Mouse (Mus musculus) gastrocnemius, adult 8-10 months (tissue): ENCODE measurements around the gene Got1. TPM values are rescaled to one million over a fixed set of nuclear protein-coding genes. Genes with fewer than 3 reads are reported as not detected.

ENCODE experiments used
- DNase-seq, 2 experiments: peaks; one replicate each; pipeline ENCODE4 v3.0.0; 2022; ENCODE audit warnings: low spot score in 2 of 2
- total RNA-seq, 4 experiments: library from RNA; stranded (reverse); gene quantifications; 2 replicates each; pipeline ENCODE4 v1.2.4; 2022

Got1 gene
- total RNA-seq, 4 experiments from 2014 or later, result 284 to 461 (median 369) TPM

GRCm38 (mm10) chr19:43487429-43487828 lies 37.0 kb downstream of the Got1 start:
- no peak for DNase-seq

- no peak for DNase-seq
Measured at GRCm38 (mm10) chr19:43480512-43480911, 43.9 kb downstream of the Got1 start.

- DNase-seq, result no peak
Measured at GRCm38 (mm10) chr19:43479431-43479830, 45.0 kb downstream of the Got1 start.

GRCm38 (mm10) chr19:43478891-43479290 lies 45.5 kb downstream of the Got1 start:
- peak; percentile 17 to 23 for DNase-seq

- DNase-seq, result no peak
Measured at GRCm38 (mm10) chr19:43477436-43477835, 47.0 kb downstream of the Got1 start.

- no peak for DNase-seq
Measured at GRCm38 (mm10) chr19:43476063-43476462, 48.3 kb downstream of the Got1 start.

- DNase-seq, result no peak
Measured at GRCm38 (mm10) chr19:43475642-43476041, 48.8 kb downstream of the Got1 start.

GRCm38 (mm10) chr19:43472781-43473180 lies 51.6 kb downstream of the Got1 start:
- no peak for DNase-seq

- no peak for DNase-seq
Measured at GRCm38 (mm10) chr19:43472331-43472730, 52.1 kb downstream of the Got1 start.

GRCm38 (mm10) chr19:43469333-43469732 lies 55.1 kb downstream of the Got1 start:
- DNase-seq, result no peak

GRCm38 (mm10) chr19:43467927-43468685 lies 56.3 kb downstream of the Got1 start:
- no peak for DNase-seq

- no peak for DNase-seq
Measured at GRCm38 (mm10) chr19:43465601-43466255, 58.7 kb downstream of the Got1 start.

- DNase-seq, result no peak
Measured at GRCm38 (mm10) chr19:43465076-43465475, 59.3 kb downstream of the Got1 start.

GRCm38 (mm10) chr19:43464294-43464687 lies 60.1 kb downstream of the Got1 start:
- DNase-seq, result no peak

GRCm38 (mm10) chr19:43463546-43464293 lies 60.7 kb downstream of the Got1 start:
- DNase-seq, result no peak

- DNase-seq, result no peak
Measured at GRCm38 (mm10) chr19:43462141-43462540, 62.3 kb downstream of the Got1 start.

GRCm38 (mm10) chr19:43460481-43460880 lies 63.9 kb downstream of the Got1 start:
- DNase-seq, result no peak

GRCm38 (mm10) chr19:43459948-43460347 lies 64.5 kb downstream of the Got1 start:
- no peak for DNase-seq

- DNase-seq, result no peak
Measured at GRCm38 (mm10) chr19:43453025-43453424, 71.4 kb downstream of the Got1 start.

- no peak for DNase-seq
Measured at GRCm38 (mm10) chr19:43452176-43452575, 72.2 kb downstream of the Got1 start.

GRCm38 (mm10) chr19:43451563-43451962 lies 72.8 kb downstream of the Got1 start:
- no peak for DNase-seq
